ENCODE assay signal across 8 mouse cellular contexts in genomic region chr11:102407834-102408215, GRCm38 (mm10). TPM values are rescaled to one million over a fixed set of nuclear protein-coding genes. Genes with fewer than 3 reads are reported as not detected.
A peak's percentile ranks its signal among the peaks of the same experiment; 100 is the strongest.
DNase-seq lines count a peak whose midpoint lies in the region; ATAC-seq and TF ChIP-seq lines count a peak whose summit lies in the region.

Gene Slc25a39, minus strand, starts transcription at chr11:102407946.

- no peaks in the 10 kb centered on the region for H3K36me3 ChIP-seq in heart, adult 2 months (ENCODE audit: control insufficient read depth, insufficient read depth, low read length)
- peaks cover 35% of the 10 kb centered on the region for H3K36me3 ChIP-seq in G1E (replicated peaks)
- H3K36me3 ChIP-seq in forebrain, embryonic 10.5 days (replicated peaks): peaks cover 28% of the 10 kb centered on the region
- peaks cover 21% of the 10 kb centered on the region for H3K36me3 ChIP-seq in limb, embryonic 15.5 days
- H3K36me3 ChIP-seq in stomach, embryonic 14.5 days (ENCODE audit: control insufficient read depth, insufficient read depth, low read length): peaks cover 20% of the 10 kb centered on the region

- no peak for TF ChIP-seq POLR2A in heart, adult 2 months (IDR thresholded peaks at IDR 0.05; ENCODE audit: insufficient read depth, low read depth, low read length)

- peak within 1 kb of the TSS; percentile 98 for H3K27ac ChIP-seq in heart, adult 2 months
- H3K27ac ChIP-seq in forebrain, embryonic 10.5 days: peak within 1 kb of the TSS; percentile 94
- H3K27ac ChIP-seq in limb, embryonic 15.5 days: peak within 1 kb of the TSS; percentile 94
- H3K27ac ChIP-seq in stomach, embryonic 14.5 days (ENCODE audit: low read length): peak within 1 kb of the TSS; percentile 94

- intact Hi-C loops in heart, adult 2 months (cut with DNase I): loop anchor here (1.0 kb wide), 2 partner anchors 22 to 92 kb away; partner anchors contain the start of gene Grn

- WGBS in heart, adult 2 months: 1% methylated on average over 19 of the region's 19 CpGs
- WGBS in forebrain, embryonic 10.5 days: 1% methylated on average over 19 of the region's 19 CpGs
- under 1% methylated on average over 19 of the region's 19 CpGs for WGBS in limb, embryonic 15.5 days
- under 1% methylated on average over 19 of the region's 19 CpGs for WGBS in stomach, embryonic 14.5 days

- peak within 1 kb of the TSS; percentile 71 for H3K4me3 ChIP-seq in heart, adult 2 months
- peak within 1 kb of the TSS; percentile 84 for H3K4me3 ChIP-seq in G1E (ENCODE audit: low read depth, low read length)
- peak within 1 kb of the TSS; percentile 88 for H3K4me3 ChIP-seq in forebrain, embryonic 10.5 days
- peak within 1 kb of the TSS; percentile 82 for H3K4me3 ChIP-seq in limb, embryonic 15.5 days
- H3K4me3 ChIP-seq in stomach, embryonic 14.5 days (ENCODE audit: low read depth, low read length): peak within 1 kb of the TSS; percentile 81

- H3K9ac ChIP-seq in heart, adult 2 months (ENCODE audit: low read depth, low read length): peak within 1 kb of the TSS; percentile 92
- peak within 1 kb of the TSS; percentile 75 for H3K9ac ChIP-seq in limb, embryonic 15.5 days
- peak within 1 kb of the TSS; percentile 70 for H3K9ac ChIP-seq in stomach, embryonic 14.5 days (replicated peaks; ENCODE audit: low read depth, low read length)

- TF ChIP-seq EP300 in heart, adult 2 months (IDR thresholded peaks at IDR 0.05; ENCODE audit: insufficient read depth, low read depth, low read length): no peak

- peak within 1 kb of the TSS; percentile 86 for H3K4me2 ChIP-seq in limb, embryonic 15.5 days
- peak within 1 kb of the TSS; percentile 82 for H3K4me2 ChIP-seq in stomach, embryonic 14.5 days (replicated peaks; ENCODE audit: low read depth, low read length)

- 0 out of 2 replicates have a peak, but pooled peaks have one; percentile 0 for TF ChIP-seq CTCF in heart, adult 2 months (IDR thresholded peaks at IDR 0.05)
- no peak for TF ChIP-seq CTCF in G1E (IDR thresholded peaks at IDR 0.05; ENCODE audit: low read depth, low read length)

- H3K4me1 ChIP-seq in heart, adult 2 months (ENCODE audit: control insufficient read depth, insufficient read depth, low read length): peaks cover 5% of the 10 kb centered on the region
- peaks cover 54% of the 10 kb centered on the region for H3K4me1 ChIP-seq in G1E (ENCODE audit: insufficient read depth, low read depth, low read length)
- peaks cover 61% of the 10 kb centered on the region for H3K4me1 ChIP-seq in forebrain, embryonic 10.5 days
- H3K4me1 ChIP-seq in limb, embryonic 15.5 days: peaks cover 24% of the 10 kb centered on the region
- H3K4me1 ChIP-seq in stomach, embryonic 14.5 days (ENCODE audit: control insufficient read depth, insufficient read depth, low read length): peaks cover 17% of the 10 kb centered on the region

- no peaks in the 10 kb centered on the region for H3K79me2 ChIP-seq in heart, adult 2 months (replicated peaks; ENCODE audit: control insufficient read depth, insufficient read depth, low read length)

- no peak for DNase-seq in heart, adult 2 months
- no peak for DNase-seq in heart, adult 11 months
- peak; percentile 45 for DNase-seq in G1E (ENCODE audit: low spot score)
- no peak for DNase-seq in forebrain, embryonic 10.5 days (ENCODE audit: extremely low spot score, low spot score)
- DNase-seq in heart, postnatal 4 days: no peak
- DNase-seq in ovary, postnatal 36 days (ENCODE audit: low spot score): no peak

- no peak for ATAC-seq in G1E (ENCODE audit: extremely low read depth, insufficient number of reproducible peaks, low FRiP score, poor library complexity, severe bottlenecking)
- no peak for ATAC-seq in limb, embryonic 15.5 days (ENCODE audit: insufficient number of reproducible peaks, low FRiP score, low TSS enrichment, low read depth)
- ATAC-seq in stomach, embryonic 14.5 days (ENCODE audit: insufficient number of reproducible peaks, insufficient read depth, low FRiP score, low read depth): no peak

- H3K9me3 ChIP-seq in G1E (replicated peaks): no peaks in the 10 kb centered on the region
- H3K9me3 ChIP-seq in forebrain, embryonic 10.5 days: no peaks in the 10 kb centered on the region
- H3K9me3 ChIP-seq in limb, embryonic 15.5 days: no peaks in the 10 kb centered on the region
- H3K9me3 ChIP-seq in stomach, embryonic 14.5 days (ENCODE audit: control insufficient read depth, low read depth, low read length): no peaks in the 10 kb centered on the region

- H3K27me3 ChIP-seq in heart, adult 2 months (ENCODE audit: control insufficient read depth, insufficient read depth, low read length): no peaks in the 10 kb centered on the region
- H3K27me3 ChIP-seq in G1E (ENCODE audit: insufficient read depth, low read length): peaks cover under 1% of the 10 kb centered on the region
- no peaks in the 10 kb centered on the region for H3K27me3 ChIP-seq in forebrain, embryonic 10.5 days (ENCODE audit: poor library complexity, severe bottlenecking)
- H3K27me3 ChIP-seq in limb, embryonic 15.5 days: peaks cover 4% of the 10 kb centered on the region; the same call in 1 of the 2 replicates
- no peaks in the 10 kb centered on the region for H3K27me3 ChIP-seq in stomach, embryonic 14.5 days (ENCODE audit: control insufficient read depth, insufficient read depth, low read length)

RNA-seq across cellular contexts. Expression of gene Slc25a39, which starts in this region (rescaled TPM):
- 100 to 1,000 TPM; 196 to 213 TPM for total RNA-seq in heart, adult 2 months (2021)
- 307 and 331 TPM in 2 replicates for polyA plus RNA-seq in heart, adult 2 months (2012; rRNA removed)
- total RNA-seq in G1E (2014; fragmentation: Nextera tagmentation) (205 TPM in 2 replicates), G1E (2017) (55.3 and 55.9 TPM in 2 replicates)
- 230 and 231 TPM in 2 replicates for polyA plus RNA-seq in G1E (2012)
- 255 and 262 TPM in 2 replicates for polyA plus RNA-seq in forebrain, embryonic 10.5 days (2016; fragmentation: Nextera tagmentation; extraction: Ambion mirVana)
- total RNA-seq in heart, postnatal 4 days (2021): 100 to 1,000 TPM; 161 to 165 TPM
- polyA plus RNA-seq in limb, embryonic 15.5 days (2015; fragmentation: Nextera tagmentation; extraction: Ambion mirVana): 184 and 195 TPM in 2 replicates
- polyA plus RNA-seq in stomach, embryonic 14.5 days (2014; fragmentation: Nextera tagmentation; extraction: Ambion mirVana): 215 and 216 TPM in 2 replicates
